ENCODE assay signal across 8 mouse cellular contexts in genomic region chr4:151006945-151007344, GRCm38 (mm10). TPM values are rescaled to one million over a fixed set of nuclear protein-coding genes. Genes with fewer than 3 reads are reported as not detected.
DNase-seq lines count a peak whose midpoint lies in the region; ATAC-seq and TF ChIP-seq lines count a peak whose summit lies in the region.

No protein-coding gene starts in this region.

- WGBS in kidney, embryonic 16.5 days: 62% methylated on average over 6 of the region's 6 CpGs
- 49% methylated on average over 6 of the region's 6 CpGs for WGBS in lung, embryonic 14.5 days

- 0 out of 2 replicates have a peak, but pooled peaks cover 3% of the 10 kb centered on the region for H3K36me3 ChIP-seq in kidney, embryonic 16.5 days (ENCODE audit: insufficient read depth, low read length)
- H3K36me3 ChIP-seq in lung, embryonic 14.5 days (ENCODE audit: insufficient read depth): peaks cover 11% of the 10 kb centered on the region; the same call in 1 of the 2 replicates

- no peaks in the 10 kb centered on the region for H3K27me3 ChIP-seq in kidney, embryonic 16.5 days (ENCODE audit: insufficient read depth, low read length)
- no peaks in the 10 kb centered on the region for H3K27me3 ChIP-seq in lung, embryonic 14.5 days (ENCODE audit: insufficient read depth, low read length)

- H3K9me3 ChIP-seq in kidney, embryonic 16.5 days (ENCODE audit: low read length): no peaks in the 10 kb centered on the region
- H3K9me3 ChIP-seq in lung, embryonic 14.5 days (ENCODE audit: low read depth, low read length): no peaks in the 10 kb centered on the region

- H3K27ac ChIP-seq in kidney, embryonic 16.5 days (ENCODE audit: low read length): no peak overlapping the region
- H3K27ac ChIP-seq in lung, embryonic 14.5 days (ENCODE audit: low read depth): no peak overlapping the region

- H3K4me2 ChIP-seq in kidney, embryonic 16.5 days (replicated peaks; ENCODE audit: low read depth, low read length): no peak overlapping the region
- H3K4me2 ChIP-seq in lung, embryonic 14.5 days: no peak overlapping the region

- DNase-seq in CD4-positive, CD25-positive, alpha-beta regulatory T cell, adult 2 months (ENCODE audit: low read depth, low spot score): peak; percentile 66
- DNase-seq in kidney, adult 18-20 months: peak; percentile 58
- DNase-seq in adrenal gland, postnatal 36 days: peak; percentile 44 to 62
- peak; percentile 51 for DNase-seq in kidney, adult 9 months
- peak; percentile 73 for DNase-seq in lung, embryonic 14.5 days
- peak; percentile 33 to 71 for DNase-seq in spleen, postnatal 10 days (ENCODE audit: low spot score in 2 of 2)

- no peak overlapping the region for H3K9ac ChIP-seq in kidney, embryonic 16.5 days (replicated peaks; ENCODE audit: low read length)
- H3K9ac ChIP-seq in lung, embryonic 14.5 days: no peak overlapping the region

- H3K4me1 ChIP-seq in kidney, embryonic 16.5 days (ENCODE audit: insufficient read depth, low read length): no peaks in the 10 kb centered on the region
- H3K4me1 ChIP-seq in lung, embryonic 14.5 days (ENCODE audit: insufficient read depth): no peaks in the 10 kb centered on the region

- peak; percentile 67 for TF ChIP-seq CTCF in lung, embryonic 14.5 days (IDR thresholded peaks at IDR 0.05; ENCODE audit: low read depth)

- H3K4me3 ChIP-seq in kidney, embryonic 16.5 days (ENCODE audit: low read length): no peak overlapping the region
- no peak overlapping the region for H3K4me3 ChIP-seq in lung, embryonic 14.5 days (ENCODE audit: low read depth, low read length)

- ATAC-seq in CD4-positive, CD25-positive, alpha-beta regulatory T cell, adult 4 months: no peak
- ATAC-seq in kidney, embryonic 16.5 days (ENCODE audit: low FRiP score, low TSS enrichment): no peak
- ATAC-seq in lung, embryonic 14.5 days (ENCODE audit: insufficient read depth): no peak

RNA-seq across cellular contexts. Expression of gene Uts2, which starts 10.0 kb away (rescaled TPM):
- polyA plus RNA-seq in CD4-positive, CD25-positive, alpha-beta regulatory T cell, adult 4 months (2017; shearing (Covaris generic)): not detected
- not detected in 2 replicates for polyA plus RNA-seq in kidney, embryonic 16.5 days (2015; fragmentation: Nextera tagmentation; extraction: Ambion mirVana)
- total RNA-seq in adrenal gland, postnatal 36 days (2021): not detected
- not detected in 2 replicates for polyA plus RNA-seq in lung, embryonic 14.5 days (2014; fragmentation: Nextera tagmentation; extraction: Ambion mirVana)

RNA-seq across cellular contexts. Expression of gene Per3, which starts 37.5 kb away (rescaled TPM):
- polyA plus RNA-seq in CD4-positive, CD25-positive, alpha-beta regulatory T cell, adult 4 months (2017; shearing (Covaris generic)): 1 to 10 TPM; 4.7 to 5.2 TPM
- polyA plus RNA-seq in kidney, embryonic 16.5 days (2015; fragmentation: Nextera tagmentation; extraction: Ambion mirVana): 7.6 and 7.8 TPM in 2 replicates
- total RNA-seq in adrenal gland, postnatal 36 days (2021): 10 to 100 TPM; 12.3 to 25.1 TPM
- polyA plus RNA-seq in lung, embryonic 14.5 days (2014; fragmentation: Nextera tagmentation; extraction: Ambion mirVana): 8.0 and 8.9 TPM in 2 replicates

RNA-seq across cellular contexts. Expression of gene Vamp3, which starts 50.8 kb away (rescaled TPM):
- polyA plus RNA-seq in CD4-positive, CD25-positive, alpha-beta regulatory T cell, adult 4 months (2017; shearing (Covaris generic)): 10 to 100 TPM; 41.7 to 53.2 TPM
- polyA plus RNA-seq in kidney, embryonic 16.5 days (2015; fragmentation: Nextera tagmentation; extraction: Ambion mirVana): 127 TPM in 2 replicates
- 10 to 100 TPM; 74.9 to 86.0 TPM for total RNA-seq in adrenal gland, postnatal 36 days (2021)
- polyA plus RNA-seq in lung, embryonic 14.5 days (2014; fragmentation: Nextera tagmentation; extraction: Ambion mirVana): 93.4 and 98.6 TPM in 2 replicates
